Mouse (Mus musculus) T-helper 17 cell (primary cell): ENCODE data around the gene Cnnm1.

Experiments
- in situ Hi-C, 2 experiments: fragments of 300-600 bp; cut with MboI, MseI; formaldehyde crosslinking; loops; 1 replicate in 1 of 2; 2 replicates in 1 of 2; pipeline ENCODE4 v1.15.1; 2025; ENCODE audit warnings: high pct_unique_total_duplicates in 2 of 2

The Cnnm1 gene

DNA sequence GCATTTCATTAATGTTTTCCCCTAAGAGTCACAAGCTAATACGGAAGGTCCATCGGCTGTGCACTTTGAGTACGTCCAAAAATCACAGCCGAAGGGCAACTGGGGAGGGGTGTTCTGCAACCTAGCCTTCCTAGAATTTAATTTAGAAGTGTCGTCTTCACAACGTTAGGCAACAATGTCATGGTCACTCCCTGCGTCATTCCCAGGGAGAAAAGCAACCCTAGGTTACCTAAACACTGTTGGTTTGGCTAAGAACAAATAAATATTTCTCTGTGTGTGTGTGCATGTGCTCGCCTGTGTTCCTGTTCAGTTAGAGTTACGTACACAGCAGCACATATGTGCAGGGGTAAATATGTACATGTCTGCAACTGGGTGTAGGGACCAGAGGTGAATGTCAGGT lies 85.8 kb downstream of the Cnnm1 start:
- in situ Hi-C loops: loop anchor here in 1 of 2 experiments (10.0 kb wide), 1 partner anchor 1631 kb away; the partner anchor contains the start of gene Rrp12

DNA sequence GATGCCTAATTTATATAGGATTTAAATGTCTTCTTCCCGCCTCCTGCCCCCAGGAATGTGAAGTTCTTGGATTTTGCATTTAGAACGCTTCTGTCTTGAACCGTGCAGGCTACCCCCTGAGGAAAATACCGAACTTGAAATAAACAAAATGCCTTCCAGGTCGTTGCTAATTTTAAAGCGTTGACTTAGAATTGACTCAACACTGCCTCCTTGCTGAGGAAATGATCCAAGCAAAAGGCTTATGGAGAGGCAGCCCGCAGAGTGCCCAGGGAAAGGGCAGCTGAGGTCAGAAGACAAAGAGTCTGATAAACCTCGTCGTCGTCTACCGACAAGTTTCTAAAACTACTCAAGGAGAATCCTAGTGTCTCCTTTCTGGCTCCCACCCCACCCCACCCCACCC lies 86.9 kb downstream of the Cnnm1 start:
- in situ Hi-C loops: loop anchor here in 1 of 2 experiments (10.0 kb wide), 1 partner anchor 1632 kb away; the partner anchor contains the start of gene Rrp12

DNA sequence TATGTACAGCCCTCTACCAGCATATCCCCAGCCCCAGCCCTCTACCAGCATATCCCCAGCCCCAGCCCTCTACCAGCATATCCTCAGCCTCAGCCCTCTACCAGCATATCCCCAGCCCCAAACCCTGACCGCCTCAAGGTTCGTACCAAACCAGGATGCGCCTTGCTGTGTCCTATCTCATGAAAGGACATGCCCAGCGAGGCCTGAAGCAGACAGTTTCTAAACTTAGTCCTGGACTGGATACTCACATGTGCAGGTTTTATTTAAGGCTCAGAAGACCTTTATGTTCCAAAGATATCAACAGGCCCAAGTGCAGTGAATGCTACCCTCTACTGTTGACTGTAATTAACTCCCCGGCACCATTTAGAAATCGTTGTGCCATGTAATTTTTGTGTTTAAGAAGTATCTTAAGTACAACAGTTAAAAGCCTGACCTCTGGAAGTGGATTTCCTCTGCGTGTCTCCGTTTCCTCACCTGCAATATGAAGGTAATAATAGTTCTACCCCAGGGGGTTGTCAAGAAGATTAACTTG lies 87.9 kb downstream of the Cnnm1 start:
- in situ Hi-C loops: loop anchor here in 1 of 2 experiments (10.0 kb wide), 1 partner anchor 1633 kb away; the partner anchor contains the start of gene Rrp12

DNA sequence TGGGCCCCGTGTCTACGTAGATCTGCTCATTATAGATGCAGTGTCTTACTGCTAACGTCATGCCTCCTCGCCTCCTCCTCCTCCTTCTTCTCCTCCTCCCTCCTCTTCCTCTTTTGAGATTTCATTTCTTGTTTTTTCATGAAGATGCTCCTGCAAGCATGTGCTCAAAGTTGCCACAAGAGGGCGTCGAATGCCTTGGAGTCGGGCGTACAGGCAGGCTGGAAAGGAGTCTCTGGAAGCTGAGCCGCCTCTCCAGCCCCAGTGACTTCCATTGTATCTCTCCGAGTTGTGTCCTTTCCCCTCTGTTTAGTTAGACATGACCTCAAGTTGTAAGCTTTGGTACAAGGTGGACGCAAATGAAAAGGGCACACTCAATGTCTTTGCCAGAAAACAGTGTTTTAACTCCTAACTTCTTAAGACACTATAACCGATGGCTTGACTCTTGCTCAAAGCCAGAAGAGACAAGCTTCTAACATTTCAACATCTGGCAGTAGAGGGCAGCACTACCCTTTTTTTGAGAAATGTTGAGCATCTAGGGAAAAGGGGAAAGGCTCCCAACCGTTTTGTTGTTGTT lies 90.0 kb downstream of the Cnnm1 start:
- in situ Hi-C loops: loop anchor here in 1 of 2 experiments (5.0 kb wide), 1 partner anchor 37 kb away; no protein-coding TSS in a partner anchor

DNA sequence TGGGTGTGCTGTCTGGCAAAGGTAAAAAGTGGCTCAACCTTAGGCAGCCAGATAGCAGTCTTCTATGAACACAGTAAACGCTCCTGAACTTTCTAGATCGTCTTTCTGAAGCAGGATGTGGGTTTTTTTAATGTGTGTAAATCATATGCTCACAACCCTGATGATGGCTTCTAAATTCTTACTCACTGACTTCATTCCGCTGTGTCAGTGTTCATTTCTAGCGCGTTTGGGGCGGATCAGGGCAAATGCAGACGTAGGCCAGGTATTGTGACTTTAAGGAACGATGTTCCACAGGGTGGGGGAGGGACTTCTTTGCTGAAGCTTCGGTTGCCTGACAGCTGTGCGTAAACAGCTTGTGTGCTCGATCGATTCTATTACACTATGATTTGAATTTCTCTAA lies 90.7 kb downstream of the Cnnm1 start:
- in situ Hi-C loops: loop anchor here in 1 of 2 experiments (5.0 kb wide), 1 partner anchor 36 kb away; no protein-coding TSS in a partner anchor

DNA sequence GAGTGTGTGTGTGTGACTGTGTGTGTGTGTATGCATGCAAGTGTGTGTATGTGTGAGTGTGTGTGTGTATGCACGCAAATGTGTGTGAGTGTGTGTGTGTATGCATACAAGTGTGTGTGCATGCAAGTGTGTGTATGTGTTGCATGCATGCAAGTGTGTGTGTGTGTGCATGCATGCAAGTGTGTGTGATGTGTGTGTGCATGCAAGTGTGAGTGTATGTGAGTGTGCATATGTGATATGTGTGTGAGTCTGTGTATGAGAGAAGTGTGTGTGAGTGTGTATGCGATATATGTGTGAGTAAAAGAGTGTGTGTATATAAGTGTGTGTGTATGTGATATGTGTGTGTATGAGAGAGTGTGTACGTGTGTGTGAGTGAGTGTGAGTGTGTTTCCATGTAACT lies 95.1 kb downstream of the Cnnm1 start:
- in situ Hi-C loops: no loop called here

DNA sequence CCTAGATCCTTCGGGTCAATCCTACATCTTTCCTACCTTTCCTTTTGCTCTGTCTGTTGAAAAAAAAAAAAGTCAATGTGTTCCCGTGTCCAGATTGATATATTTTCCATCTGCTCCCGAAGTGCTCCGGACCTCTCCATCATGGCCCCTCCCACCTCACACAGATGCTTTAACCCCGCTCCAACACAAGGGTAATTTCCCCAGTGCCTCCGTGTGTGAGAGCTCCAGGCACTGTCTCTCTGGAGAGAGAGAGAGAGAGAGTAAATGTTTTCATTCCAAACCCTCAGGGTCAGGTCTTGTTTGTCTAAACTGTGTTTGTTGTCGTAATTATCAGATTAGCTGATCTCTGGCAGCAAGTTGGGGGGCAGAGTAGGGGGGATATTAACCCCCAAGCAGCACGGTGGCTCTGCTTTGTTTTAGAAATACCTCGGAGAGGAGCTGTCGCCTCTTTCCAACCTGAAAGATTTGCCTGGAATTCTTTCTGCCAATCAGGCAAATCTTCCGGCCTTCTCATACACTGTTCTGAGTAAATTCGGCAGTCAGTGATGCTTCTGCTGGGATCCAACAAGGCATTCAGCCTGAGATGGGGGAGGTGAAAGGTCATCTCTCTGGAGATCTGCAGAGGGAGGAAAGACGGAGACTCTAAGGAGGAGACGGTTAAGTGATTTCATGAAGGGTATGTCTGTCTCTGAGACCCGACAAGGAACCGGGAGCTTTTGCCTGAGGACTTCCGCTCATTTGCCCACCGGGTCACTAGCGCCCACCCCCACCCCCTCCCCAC lies 106.3 kb downstream of the Cnnm1 start:
- in situ Hi-C loops: loop anchor here (5.0 to 10.0 kb wide), 2 partner anchors 81 to 108 kb away; no protein-coding TSS in a partner anchor
